Mouse (Mus musculus) left cerebral cortex, adult 11 months (tissue): ENCODE data around the gene Ank3.
A peak's percentile ranks its signal among the peaks of the same experiment; 100 is the strongest.

Source experiments
- DNase-seq: peaks from one replicate; pipeline ENCODE4 v3.0.0; 2022; ENCODE audit warnings: low spot score

Gene Ank3

DNA sequence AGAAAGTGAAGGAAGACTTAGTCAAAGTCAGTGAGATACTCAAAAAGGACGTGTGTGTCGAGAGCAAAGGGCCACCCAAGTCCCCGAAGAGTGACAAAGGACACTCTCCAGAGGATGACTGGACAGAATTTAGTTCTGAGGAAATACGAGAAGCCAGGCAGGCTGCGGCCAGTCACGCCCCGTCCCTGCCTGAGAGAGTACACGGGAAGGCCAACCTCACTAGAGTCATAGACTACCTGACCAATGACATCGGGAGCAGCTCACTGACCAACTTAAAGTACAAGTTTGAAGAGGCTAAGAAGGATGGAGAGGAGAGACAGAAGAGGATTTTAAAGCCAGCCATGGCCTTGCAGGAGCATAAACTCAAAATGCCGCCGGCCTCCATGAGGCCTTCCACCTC, 588.9 kb downstream of the Ank3 start:
- DNase-seq: no peak

GRCm38 (mm10) chr10:69997082-69997481, 598.5 kb downstream of the Ank3 start:
- no peak for DNase-seq

DNA sequence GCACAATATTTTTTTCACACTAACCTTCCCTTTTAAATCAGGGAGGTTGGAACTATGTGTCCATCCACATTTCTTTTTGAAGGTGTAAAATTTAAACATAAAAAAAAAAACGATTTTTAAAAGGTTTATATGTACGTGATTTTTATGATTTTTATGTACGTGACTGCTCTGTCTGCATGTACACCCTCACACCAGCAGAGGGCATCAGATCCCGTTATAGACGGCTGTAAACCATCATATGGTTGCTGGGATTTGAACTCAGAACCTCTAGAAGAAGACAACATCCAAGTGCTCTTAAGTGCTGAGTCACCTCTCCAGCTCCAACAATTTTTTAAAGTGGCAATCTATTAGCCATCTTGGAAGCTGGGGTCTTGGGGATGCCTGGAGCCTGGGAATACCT, 605.5 kb downstream of the Ank3 start:
- no peak for DNase-seq

GRCm38 (mm10) chr10:70004831-70005230, 606.3 kb downstream of the Ank3 start:
- no peak for DNase-seq

GRCm38 (mm10) chr10:70006380-70006779, 607.8 kb downstream of the Ank3 start:
- no peak for DNase-seq

DNA sequence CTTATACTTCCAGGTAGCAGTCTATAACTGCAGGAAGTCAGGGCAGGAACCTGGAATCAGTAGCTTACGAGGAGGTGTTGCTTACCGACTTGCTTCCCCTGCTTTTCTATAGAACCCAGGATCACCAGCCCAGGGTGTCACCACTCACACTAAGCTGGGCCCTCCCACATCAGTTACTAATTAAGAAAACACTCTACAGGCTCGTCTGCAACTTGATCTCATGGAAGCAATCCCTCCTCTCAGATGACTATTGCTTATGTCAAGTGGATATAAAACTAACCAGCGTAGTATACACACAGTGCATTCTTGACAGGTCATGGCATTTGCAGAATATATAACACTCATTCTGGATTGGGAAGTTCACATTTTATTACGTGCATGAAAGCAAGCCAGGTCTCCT, 613.2 kb downstream of the Ank3 start:
- DNase-seq: no peak

- DNase-seq: no peak
Observed at GRCm38 (mm10) chr10:70013931-70014330, 615.4 kb downstream of the Ank3 start.

- DNase-seq: no peak
Observed at GRCm38 (mm10) chr10:70015201-70015600, 616.6 kb downstream of the Ank3 start.

DNA sequence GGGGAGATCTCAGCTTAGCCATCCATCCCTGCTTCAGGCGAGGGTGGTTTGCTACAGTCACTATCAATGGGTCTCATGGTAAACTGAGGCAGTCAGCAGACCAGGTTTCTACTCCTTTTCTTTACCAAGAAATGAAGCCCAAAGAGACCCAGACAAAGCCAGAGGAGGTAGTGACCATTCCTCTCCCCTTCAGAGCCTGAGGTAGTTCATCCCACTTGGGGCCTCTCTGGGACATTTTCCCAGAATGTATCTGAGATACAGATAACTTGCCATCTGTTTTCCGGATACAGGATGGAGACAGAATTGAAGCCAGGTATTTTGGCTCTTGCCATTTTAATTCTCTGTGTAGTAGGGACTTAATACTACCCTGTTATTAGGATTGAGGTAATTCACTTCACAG, 620.1 kb downstream of the Ank3 start:
- DNase-seq: no peak

DNA sequence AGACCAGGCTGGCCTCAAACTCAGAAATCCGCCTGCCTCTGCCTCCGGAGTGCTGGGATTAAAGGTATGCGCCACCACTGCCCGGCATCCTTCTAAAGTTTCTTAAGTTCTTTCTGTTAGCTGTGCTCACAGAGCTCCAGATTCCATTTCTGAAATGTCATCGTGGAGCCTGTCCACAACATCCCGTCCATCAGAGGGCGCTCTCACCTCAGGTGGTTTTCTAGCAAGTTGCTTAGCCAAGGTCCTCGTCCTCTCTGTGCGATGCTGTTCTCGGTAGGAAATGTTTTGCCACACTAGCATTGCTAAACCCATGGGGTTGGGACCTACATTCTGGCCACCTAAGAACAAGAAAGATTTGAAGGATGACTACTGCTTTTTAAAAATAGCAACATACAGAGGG, 623.1 kb downstream of the Ank3 start:
- peak; percentile 17 for DNase-seq

- DNase-seq: no peak
Observed at GRCm38 (mm10) chr10:70022596-70022995, 624.0 kb downstream of the Ank3 start.

GRCm38 (mm10) chr10:70023861-70024260, 625.3 kb downstream of the Ank3 start:
- DNase-seq: no peak

GRCm38 (mm10) chr10:70031942-70032341, 633.4 kb downstream of the Ank3 start:
- DNase-seq: no peak

- no peak for DNase-seq
Observed at GRCm38 (mm10) chr10:70032982-70033381, 634.4 kb downstream of the Ank3 start.

- no peak for DNase-seq
Observed at GRCm38 (mm10) chr10:70033856-70034255, 635.3 kb downstream of the Ank3 start.

DNA sequence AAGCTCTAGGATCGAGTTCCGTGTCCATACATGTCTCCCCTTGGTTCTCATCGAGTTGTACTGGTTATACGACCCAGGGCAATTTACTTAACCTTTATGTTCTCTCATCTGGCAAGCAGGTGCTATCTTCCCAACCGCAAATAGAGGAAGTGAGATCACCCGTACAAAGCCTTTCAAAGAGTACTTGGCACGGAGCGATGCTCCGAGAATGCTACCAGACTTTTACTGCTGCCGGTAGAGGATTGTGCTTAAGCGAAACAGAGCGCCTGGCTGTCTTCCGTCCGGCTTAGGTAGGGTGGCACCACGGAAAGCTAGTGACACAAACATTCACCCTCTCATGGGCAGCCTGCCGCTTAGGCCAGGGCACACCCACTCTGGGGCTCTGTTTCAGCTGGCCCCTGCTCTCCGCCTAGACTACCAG, 641.3 kb downstream of the Ank3 start:
- DNase-seq: no peak

GRCm38 (mm10) chr10:70041562-70041961, 643.0 kb downstream of the Ank3 start:
- no peak for DNase-seq

DNA sequence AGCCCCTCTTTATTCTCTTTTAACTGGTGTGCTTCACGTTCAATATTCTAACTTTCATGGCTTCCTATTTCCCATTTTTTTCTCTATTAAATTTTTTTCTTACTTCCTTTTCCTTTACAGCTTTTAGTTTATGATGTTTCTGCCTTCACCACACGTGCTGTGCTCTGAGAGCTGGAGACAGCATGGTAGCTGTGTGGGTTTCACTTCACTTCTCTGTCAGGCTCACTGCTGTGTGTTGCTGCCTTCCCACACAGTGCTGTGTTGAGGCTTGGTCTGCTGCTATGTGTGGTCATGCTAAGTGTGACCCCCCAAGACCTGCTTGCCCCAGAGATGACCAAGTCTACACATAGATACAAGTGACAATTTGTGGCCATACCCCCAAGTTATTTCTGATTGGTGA, 647.1 kb downstream of the Ank3 start:
- DNase-seq: no peak

DNA sequence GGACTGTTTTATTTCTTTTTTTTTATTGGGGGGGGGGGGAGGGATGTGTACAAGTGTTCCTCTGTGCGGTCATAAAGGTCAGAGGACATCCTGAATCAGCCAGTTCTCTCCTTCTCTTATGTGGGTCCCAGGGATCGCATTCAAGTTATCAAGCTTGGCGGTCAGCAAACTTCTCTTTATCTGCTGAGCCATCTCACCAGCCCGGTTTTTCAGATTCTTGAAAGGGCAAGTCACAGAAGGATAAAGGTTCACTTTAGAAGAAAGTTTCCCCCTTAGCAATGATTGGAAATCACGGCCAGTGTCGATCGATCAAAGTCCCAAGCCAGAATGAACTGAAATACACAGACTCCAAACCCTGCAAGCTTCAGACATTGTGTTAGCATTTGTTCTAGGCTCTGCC, 651.2 kb downstream of the Ank3 start:
- no peak for DNase-seq

- no peak for DNase-seq
Observed at GRCm38 (mm10) chr10:70055291-70055690, 656.7 kb downstream of the Ank3 start.

- DNase-seq: no peak
Observed at GRCm38 (mm10) chr10:70057064-70057463, 658.5 kb downstream of the Ank3 start.

DNA sequence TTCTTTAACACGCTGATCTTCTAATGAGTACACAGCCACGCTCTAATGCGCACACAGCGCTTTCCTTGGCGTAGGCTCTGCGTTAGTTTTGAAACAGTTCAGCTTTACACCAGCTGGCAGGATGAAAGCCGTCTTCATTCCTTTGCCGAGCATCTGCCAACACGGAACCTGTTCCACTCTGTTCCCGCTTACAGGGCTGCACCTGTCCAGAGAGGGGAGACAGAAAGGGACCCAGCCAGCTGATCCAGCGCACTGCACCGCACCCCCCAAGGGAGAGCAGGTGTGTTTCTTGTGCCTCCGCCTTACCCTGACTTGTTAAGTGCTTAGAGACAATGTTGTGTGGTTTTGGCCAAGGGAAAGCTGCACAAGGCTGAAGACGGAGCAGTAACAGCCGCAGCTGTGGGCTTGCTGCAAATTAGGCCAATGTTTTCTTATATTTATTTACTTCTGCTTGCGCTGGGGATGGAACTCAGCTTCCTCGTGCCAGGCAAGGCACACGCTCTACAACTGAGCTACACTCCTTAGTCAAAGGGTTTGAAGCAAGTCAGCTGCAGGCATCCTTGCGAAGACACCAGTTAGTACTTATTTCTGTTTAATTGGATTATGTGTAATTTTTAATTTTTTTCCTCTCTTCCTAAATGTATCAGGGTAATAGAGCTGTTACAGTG, 661.6 kb downstream of the Ank3 start:
- DNase-seq: no peak

GRCm38 (mm10) chr10:70060689-70061081, 662.1 kb downstream of the Ank3 start:
- DNase-seq: no peak

GRCm38 (mm10) chr10:70063881-70064555, 665.4 kb downstream of the Ank3 start:
- DNase-seq: no peak
